Mouse (Mus musculus): ENCODE measurements at regions not wholly inside any gene's neighbourhood (a gene's known extent, or its start where the extent isn't known, plus 50 kb on each side); places are given as distances from the start of the nearest gene placed in this dataset.

DNA sequence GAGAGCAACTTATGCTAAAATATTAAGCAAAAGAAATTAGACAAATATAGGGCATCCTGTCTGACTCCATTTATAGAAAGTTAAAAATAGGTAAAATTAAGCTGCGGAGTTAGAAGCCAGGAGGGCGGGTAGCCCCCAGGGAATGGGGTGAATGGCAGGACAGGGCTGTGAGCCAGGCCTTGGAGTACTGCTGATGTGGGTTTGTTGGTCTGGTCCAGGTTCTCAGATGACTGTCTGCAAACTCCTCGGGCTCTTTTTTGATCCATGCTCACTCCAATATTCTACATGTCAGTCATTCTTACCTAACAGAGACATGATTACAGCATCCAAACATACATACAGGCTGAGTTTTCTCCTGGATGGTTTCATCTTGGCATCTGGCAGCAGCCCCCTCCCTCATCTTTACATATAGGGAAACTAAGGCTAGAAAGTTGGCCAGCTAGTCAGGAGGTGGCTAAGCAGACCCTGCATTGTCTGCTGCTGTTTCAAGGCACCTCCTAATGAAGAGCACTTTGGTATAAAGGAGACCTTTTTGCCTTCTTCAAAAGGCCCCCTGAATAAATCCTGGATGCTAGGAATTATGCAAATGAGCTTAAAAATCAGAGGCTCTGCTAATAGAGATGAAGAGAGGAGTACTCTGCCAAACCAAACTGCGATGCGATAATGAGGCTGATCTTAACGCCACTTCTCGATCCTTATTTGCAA lies 354.4 kb downstream of the Xylt1 start:
- no peak for DNase-seq (ENCODE audit: low spot score in 2 of 2)

DNA sequence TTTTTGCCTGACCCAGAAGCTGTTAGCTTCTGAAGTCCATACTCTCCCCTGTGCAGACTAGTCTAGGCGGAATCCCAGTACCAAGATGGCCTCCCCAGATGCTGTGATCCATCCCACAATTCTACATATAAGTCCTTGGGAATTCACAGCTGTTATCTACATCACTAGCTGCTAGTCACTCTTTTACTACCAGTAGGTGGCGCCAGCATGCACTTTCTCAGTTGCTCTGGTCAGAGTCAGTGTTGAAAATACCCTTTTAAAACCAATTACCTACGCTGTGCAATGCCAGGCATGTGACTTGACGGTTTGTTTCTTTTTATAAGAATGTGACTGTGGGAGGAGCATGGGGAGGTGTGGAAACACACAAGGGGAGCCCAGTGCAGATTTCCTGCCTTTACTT lies 348.3 kb downstream of the Xylt1 start:
- DNase-seq (ENCODE audit: low spot score in 2 of 2) = no peak

Small RNAs in the stretch of these regions (microRNA-seq; reads per million reads assigned to microRNA genes)
- 0 reads per million in 2 experiments for gene Gm24063

Data from layer of hippocampus, adult 8-10 months (tissue).